Mouse (Mus musculus) liver, adult 2 months (tissue): ENCODE results near the gene Gipc2.

Experiments
- CTCF ChIP-seq: fragments of 200-500 bp; IDR thresholded peaks from 2 replicates; pipeline ENCODE4 v1.5.1; 2011; ENCODE audit warnings: low read depth, low read length, control low read depth
- POLR2A ChIP-seq: fragments of 200-500 bp; IDR thresholded peaks from 2 replicates; pipeline ENCODE4 v1.6.1; 2011; ENCODE audit warnings: low read length, control low read depth; ENCODE audit not compliant: insufficient read depth; ENCODE audit errors: extremely low read depth

DNA sequence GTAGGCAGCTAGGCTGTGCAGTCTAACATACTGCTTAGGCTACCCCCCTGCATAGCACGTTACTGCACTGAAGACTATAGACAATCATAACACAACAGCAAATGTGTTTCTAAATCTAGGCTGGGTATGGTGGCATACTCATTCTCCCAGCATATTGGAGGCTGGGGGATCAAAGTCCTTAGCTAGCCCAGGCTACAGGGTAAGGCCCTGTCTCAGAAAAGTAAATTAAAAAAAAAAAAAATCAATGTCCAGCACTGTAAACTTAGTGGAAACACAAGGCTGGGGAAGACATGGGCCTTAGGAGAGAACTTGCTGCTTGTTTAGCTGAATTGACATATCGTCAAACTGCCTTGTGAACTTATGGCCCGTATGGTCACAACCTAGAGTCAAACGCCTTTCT, 14.6 kb upstream of the Gipc2 start:
- TF ChIP-seq CTCF (no peak), POLR2A (no peak)
